Mouse (Mus musculus): ENCODE data around the gene Cideb.

DNA sequence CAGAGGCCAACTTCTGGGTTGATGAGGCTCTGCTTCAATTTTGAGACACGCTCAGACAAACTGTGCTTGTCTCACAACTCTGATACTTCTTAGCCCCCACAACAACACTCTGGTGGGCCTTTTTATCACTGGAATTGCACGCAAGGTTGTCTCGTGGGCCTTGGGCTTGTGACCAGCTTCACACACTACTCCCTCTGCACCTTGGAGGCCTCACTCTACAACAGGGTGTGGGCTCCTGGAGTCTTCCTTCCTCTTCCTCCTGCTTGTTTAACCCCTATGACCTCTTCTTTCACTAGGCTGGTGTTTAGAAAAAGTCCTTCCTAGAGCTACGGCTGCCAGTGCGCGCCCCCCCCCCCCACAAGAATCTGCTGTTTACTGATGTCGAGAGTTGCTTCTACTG is 18.5 kb upstream of the Cideb start:
- TF ChIP-seq CTCF (IDR thresholded peaks at IDR 0.05; ENCODE audit: low read depth, low read length), result no peak
- TF ChIP-seq POLR2A (IDR thresholded peaks at IDR 0.05; ENCODE audit: insufficient read depth, low read length), result no peak
- TF ChIP-seq EP300 (IDR thresholded peaks at IDR 0.05; ENCODE audit: insufficient read depth, low read depth, low read length), result no peak
